In genomic region chr10:87485721-87486620, GRCm38 (mm10) we compare ENCODE assay signal across 8 mouse cellular contexts. TPM values are rescaled to one million over a fixed set of nuclear protein-coding genes. Genes with fewer than 3 reads are reported as not detected.
DNase-seq lines count a peak whose midpoint lies in the region; ATAC-seq and TF ChIP-seq lines count a peak whose summit lies in the region.

No protein-coding gene starts in this region.

- no peak for ATAC-seq in heart, embryonic 15.5 days (replicated peaks; ENCODE audit: insufficient number of reproducible peaks, insufficient read depth, low FRiP score, low read depth)
- ATAC-seq in embryonic facial prominence, embryonic 14.5 days (ENCODE audit: low read depth): peak; percentile 83
- ATAC-seq in stomach, postnatal 0 days (ENCODE audit: low FRiP score, low TSS enrichment): peak; percentile 65; the same call in 1 of the 2 replicates

- no peak for TF ChIP-seq CTCF in stomach, postnatal 0 days (IDR thresholded peaks at IDR 0.05; ENCODE audit: low read depth)

- peak overlapping the region; percentile 27 for H3K4me3 ChIP-seq in heart, embryonic 15.5 days
- peak overlapping the region; percentile 24 for H3K4me3 ChIP-seq in embryonic facial prominence, embryonic 14.5 days (ENCODE audit: low read depth, low read length)
- H3K4me3 ChIP-seq in midbrain, embryonic 10.5 days: peak overlapping the region; percentile 55
- H3K4me3 ChIP-seq in stomach, postnatal 0 days (ENCODE audit: low read depth, low read length): peak overlapping the region; percentile 2; the same call in 1 of the 2 replicates

- no peaks in the 10 kb centered on the region for H3K9me3 ChIP-seq in heart, embryonic 15.5 days (replicated peaks)
- H3K9me3 ChIP-seq in embryonic facial prominence, embryonic 14.5 days (ENCODE audit: control insufficient read depth, low read length): no peaks in the 10 kb centered on the region
- no peaks in the 10 kb centered on the region for H3K9me3 ChIP-seq in midbrain, embryonic 10.5 days (replicated peaks)
- no peaks in the 10 kb centered on the region for H3K9me3 ChIP-seq in stomach, postnatal 0 days (ENCODE audit: control insufficient read depth, low read length)

- peaks cover 8% of the 10 kb centered on the region for H3K4me1 ChIP-seq in heart, embryonic 15.5 days (replicated peaks)
- H3K4me1 ChIP-seq in embryonic facial prominence, embryonic 14.5 days (ENCODE audit: control insufficient read depth, insufficient read depth, low read length): peaks cover 8% of the 10 kb centered on the region; the same call in 1 of the 2 replicates
- H3K4me1 ChIP-seq in midbrain, embryonic 10.5 days: peaks cover 66% of the 10 kb centered on the region
- H3K4me1 ChIP-seq in stomach, postnatal 0 days (replicated peaks; ENCODE audit: control insufficient read depth, insufficient read depth): no peaks in the 10 kb centered on the region

- no peak for TF ChIP-seq EP300 in stomach, postnatal 0 days (optimal IDR thresholded peaks at IDR 0.05)

- no peaks in the 10 kb centered on the region for H3K36me3 ChIP-seq in heart, embryonic 15.5 days
- no peaks in the 10 kb centered on the region for H3K36me3 ChIP-seq in embryonic facial prominence, embryonic 14.5 days (ENCODE audit: control insufficient read depth, insufficient read depth, low read length)
- no peaks in the 10 kb centered on the region for H3K36me3 ChIP-seq in midbrain, embryonic 10.5 days
- no peaks in the 10 kb centered on the region for H3K36me3 ChIP-seq in stomach, postnatal 0 days (ENCODE audit: control insufficient read depth, insufficient read depth, low read length)

- H3K9ac ChIP-seq in heart, embryonic 15.5 days: no peak overlapping the region
- no peak overlapping the region for H3K9ac ChIP-seq in embryonic facial prominence, embryonic 14.5 days (ENCODE audit: low read depth, low read length)
- H3K9ac ChIP-seq in stomach, postnatal 0 days (ENCODE audit: low read length): no peak overlapping the region

- no peak for DNase-seq in heart, adult 9 months (ENCODE audit: low spot score in 2 of 2)
- peak; percentile 77 for DNase-seq in embryonic facial prominence, embryonic 14.5 days (ENCODE audit: low spot score)
- DNase-seq in kidney, adult 9 months: peak; percentile 54
- DNase-seq in midbrain, embryonic 10.5 days (ENCODE audit: low spot score): peak; percentile 75
- peak; percentile 64 for DNase-seq in stomach, postnatal 0 days (ENCODE audit: low spot score)
- DNase-seq in ovary, postnatal 36 days (ENCODE audit: low spot score): no peak
- DNase-seq in ovary, postnatal 10 days (ENCODE audit: low spot score): no peak

- no peak overlapping the region for H3K27ac ChIP-seq in heart, embryonic 15.5 days
- H3K27ac ChIP-seq in embryonic facial prominence, embryonic 14.5 days (replicated peaks; ENCODE audit: low read depth, low read length): no peak overlapping the region
- peak overlapping the region; percentile 81 for H3K27ac ChIP-seq in midbrain, embryonic 10.5 days (replicated peaks)
- H3K27ac ChIP-seq in stomach, postnatal 0 days (replicated peaks): no peak overlapping the region

- peak overlapping the region; percentile 41 for H3K4me2 ChIP-seq in heart, embryonic 15.5 days
- H3K4me2 ChIP-seq in embryonic facial prominence, embryonic 14.5 days (ENCODE audit: low read depth, low read length): peak overlapping the region; percentile 48
- no peak overlapping the region for H3K4me2 ChIP-seq in stomach, postnatal 0 days (replicated peaks; ENCODE audit: low read depth)

- peaks cover 74% of the 10 kb centered on the region for H3K27me3 ChIP-seq in heart, embryonic 15.5 days
- peaks cover 80% of the 10 kb centered on the region for H3K27me3 ChIP-seq in embryonic facial prominence, embryonic 14.5 days (replicated peaks; ENCODE audit: control insufficient read depth, insufficient read depth, low read length)
- peaks cover 88% of the 10 kb centered on the region for H3K27me3 ChIP-seq in midbrain, embryonic 10.5 days (ENCODE audit: low read depth, poor library complexity, severe bottlenecking)
- peaks cover 17% of the 10 kb centered on the region; the same call in 1 of the 2 replicates for H3K27me3 ChIP-seq in stomach, postnatal 0 days (ENCODE audit: control insufficient read depth, insufficient read depth, low read length)

- 2% methylated on average over 33 of the region's 33 CpGs for WGBS in heart, embryonic 15.5 days
- WGBS in embryonic facial prominence, embryonic 14.5 days: under 1% methylated on average over 33 of the region's 33 CpGs
- under 1% methylated on average over 33 of the region's 33 CpGs for WGBS in midbrain, embryonic 10.5 days
- WGBS in stomach, postnatal 0 days: 1% methylated on average over 33 of the region's 33 CpGs

RNA-seq across cellular contexts. Expression of gene Ascl1, which starts 7.5 kb away (rescaled TPM):
- 0.15 and 0.95 TPM in 2 replicates for polyA plus RNA-seq in heart, embryonic 15.5 days (2015; fragmentation: Nextera tagmentation; extraction: Ambion mirVana)
- 2.4 and 2.9 TPM in 2 replicates for polyA plus RNA-seq in embryonic facial prominence, embryonic 14.5 days (2014; fragmentation: Nextera tagmentation; extraction: Ambion mirVana)
- polyA plus RNA-seq in midbrain, embryonic 10.5 days (2016; fragmentation: Nextera tagmentation; extraction: Ambion mirVana): 29.4 and 48.2 TPM in 2 replicates
- 1.5 and 2.4 TPM in 2 replicates for polyA plus RNA-seq in stomach, postnatal 0 days (2015; fragmentation: Nextera tagmentation; extraction: Ambion mirVana)

RNA-seq across cellular contexts. Expression of gene Pah, which starts 35.6 kb away (rescaled TPM):
- 0.09 TPM in 1 of 2 replicates, not detected in the other for polyA plus RNA-seq in heart, embryonic 15.5 days (2015; fragmentation: Nextera tagmentation; extraction: Ambion mirVana)
- polyA plus RNA-seq in embryonic facial prominence, embryonic 14.5 days (2014; fragmentation: Nextera tagmentation; extraction: Ambion mirVana): not detected in 2 replicates
- 0.23 and 0.27 TPM in 2 replicates for polyA plus RNA-seq in midbrain, embryonic 10.5 days (2016; fragmentation: Nextera tagmentation; extraction: Ambion mirVana)
- polyA plus RNA-seq in stomach, postnatal 0 days (2015; fragmentation: Nextera tagmentation; extraction: Ambion mirVana): 0.17 and 0.36 TPM in 2 replicates

Comparison
In these comparisons a context has a peak if more than half of its experiments do, and no peak if none do; other contexts are left out.
1. H3K4me3 ChIP-seq: peak in every context shown above with its lines; median percentile 55 in midbrain, embryonic 10.5 days; 27 in heart, embryonic 15.5 days; 24 in embryonic facial prominence, embryonic 14.5 days; 2 in stomach, postnatal 0 days.
2. DNase-seq: peak in embryonic facial prominence, embryonic 14.5 days (single experiment), kidney, adult 9 months (single experiment), midbrain, embryonic 10.5 days (single experiment) and stomach, postnatal 0 days (single experiment); none in heart, adult 9 months (0 of 2), ovary, postnatal 36 days (single experiment) and ovary, postnatal 10 days (single experiment).